Mouse (Mus musculus): ENCODE data around the gene Psmd9.

- TF ChIP-seq TCF12 (IDR thresholded peaks at IDR 0.05; ENCODE audit: insufficient read depth, poor library complexity, severe bottlenecking) (no peak), E2F4 (IDR thresholded peaks at IDR 0.05; ENCODE audit: insufficient read depth) (no peak), POLR2A (IDR thresholded peaks at IDR 0.05; ENCODE audit: insufficient read length, low read depth) (no peak), USF1 (IDR thresholded peaks at IDR 0.05; ENCODE audit: low read depth) (no peak), POLR2AphosphoS2 (IDR thresholded peaks at IDR 0.05; ENCODE audit: insufficient read length, low read depth) (no peak), MYOG (IDR thresholded peaks at IDR 0.05; ENCODE audit: control insufficient read depth in 1 of 3, insufficient read depth in 1 of 3, insufficient read length in 2 of 3, low read depth in 2 of 3) (no peak), TCF3 (IDR thresholded peaks at IDR 0.05; ENCODE audit: insufficient read length, low read depth) (no peak), MAX (IDR thresholded peaks at IDR 0.05; ENCODE audit: low read depth) (no peak)
These were observed 110.0 kb downstream of the Psmd9 start for GRCm38 (mm10) chr5:123279248-123279647.
